Mouse (Mus musculus) G1E (cell line): ENCODE results near the gene Eef2kmt.

Experiments used
- CTCF ChIP-seq: IDR thresholded peaks from 2 replicates; pipeline ENCODE4 v1.5.1; 2012; ENCODE audit warnings: low read depth, low read length, inconsistent platforms, mixed read lengths
- GATA1 ChIP-seq: IDR thresholded peaks from 2 replicates; pipeline ENCODE4 v1.6.1; 2012; ENCODE audit warnings: borderline replicate concordance, low read length, inconsistent platforms, mixed read lengths
- POLR2AphosphoS5 ChIP-seq: IDR thresholded peaks from 2 replicates; pipeline ENCODE4 v1.6.1; 2012; ENCODE audit warnings: low read depth, low read length, inconsistent platforms; ENCODE audit not compliant: insufficient replicate concordance
- TAL1 ChIP-seq: conservative IDR thresholded peaks from 2 replicates; pipeline ENCODE4 v1.6.1; 2012; ENCODE audit warnings: low read depth, low read length, inconsistent platforms, mixed read lengths

DNA sequence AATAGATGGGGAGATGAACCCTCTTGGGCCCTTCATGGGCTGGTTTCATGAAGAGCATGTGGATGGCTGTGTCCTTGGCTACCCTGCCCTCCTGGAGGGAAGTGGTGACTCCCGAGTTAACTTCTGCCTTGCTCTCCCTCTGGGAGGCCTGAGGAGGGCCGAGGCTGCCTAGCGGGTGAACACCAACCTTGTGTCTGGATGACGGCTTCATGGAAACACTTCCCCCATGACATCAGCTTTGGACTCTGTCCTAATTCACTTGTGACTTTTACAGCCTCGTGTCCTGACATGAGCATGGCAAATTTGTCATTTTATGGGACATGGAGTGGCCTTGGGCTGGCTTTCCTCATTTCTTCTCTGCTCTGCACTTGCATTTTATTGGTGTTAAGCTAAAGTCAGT lies 39.5 kb upstream of the Eef2kmt start:
- no peak for TF ChIP-seq CTCF
- no peak for TF ChIP-seq TAL1
- no peak for TF ChIP-seq GATA1
- TF ChIP-seq POLR2AphosphoS5 = no peak
